Mouse (Mus musculus) urinary bladder, postnatal 36 days (tissue): ENCODE data around the gene Esrp2.
A peak's percentile ranks its signal among the peaks of the same experiment; 100 is the strongest.

Experiments used
- DNase-seq, 2 experiments: peaks; one replicate each; pipeline ENCODE4 v3.0.0; 2022; ENCODE audit warnings: low spot score in 2 of 2, mixed read lengths in 1 of 2

Gene Esrp2

GRCm38 (mm10) chr8:106136156-106137130 is at the start of gene Esrp2:
Esrp2 (minus strand) TSS chr8:106136974.
- DNase-seq = peak; percentile 86

- no peak for DNase-seq
These were observed 49.6 kb upstream of the Esrp2 start for GRCm38 (mm10) chr8:106186394-106186793.

GRCm38 (mm10) chr8:106185628-106186270 is 49.0 kb upstream of the Esrp2 start:
- DNase-seq = peak in 1 of 2 experiments; percentile 78

- no peak for DNase-seq
These were observed 41.7 kb upstream of the Esrp2 start for GRCm38 (mm10) chr8:106178428-106178827.

GRCm38 (mm10) chr8:106177594-106177993 is 40.8 kb upstream of the Esrp2 start:
- no peak for DNase-seq

GRCm38 (mm10) chr8:106176891-106177290 is 40.1 kb upstream of the Esrp2 start:
- no peak for DNase-seq

- DNase-seq = no peak
These were observed 36.8 kb upstream of the Esrp2 start for GRCm38 (mm10) chr8:106173566-106173965.

GRCm38 (mm10) chr8:106169934-106170480 is 33.2 kb upstream of the Esrp2 start:
- no peak for DNase-seq

- peak; percentile 43 to 48 for DNase-seq
These were observed 32.5 kb upstream of the Esrp2 start for GRCm38 (mm10) chr8:106169017-106169933.

GRCm38 (mm10) chr8:106168356-106169016 is 31.7 kb upstream of the Esrp2 start, which contains the start of gene Slc7a6:
Slc7a6 (plus strand) TSS chr8:106168857.
- DNase-seq = peak; percentile 85

- peak; percentile 67 to 70 for DNase-seq
These were observed 28.7 kb upstream of the Esrp2 start for GRCm38 (mm10) chr8:106165460-106165859.

GRCm38 (mm10) chr8:106163251-106163650 is 26.5 kb upstream of the Esrp2 start:
- DNase-seq = no peak

GRCm38 (mm10) chr8:106159876-106160275 is 23.1 kb upstream of the Esrp2 start:
- no peak for DNase-seq

- DNase-seq = no peak
These were observed 21.6 kb upstream of the Esrp2 start for GRCm38 (mm10) chr8:106158381-106158780.

- DNase-seq = no peak
These were observed 20.6 kb upstream of the Esrp2 start for GRCm38 (mm10) chr8:106157419-106157818.

- no peak for DNase-seq
These were observed 16.1 kb upstream of the Esrp2 start for GRCm38 (mm10) chr8:106152876-106153275.

GRCm38 (mm10) chr8:106151041-106151440 is 14.3 kb upstream of the Esrp2 start:
- no peak for DNase-seq

- no peak for DNase-seq
These were observed 13.9 kb upstream of the Esrp2 start for GRCm38 (mm10) chr8:106150653-106151000.

GRCm38 (mm10) chr8:106149801-106150652 is 13.3 kb upstream of the Esrp2 start, which contains the start of gene Pla2g15:
Pla2g15 (plus strand) TSS chr8:106150399.
- peak; percentile 84 to 93 for DNase-seq

GRCm38 (mm10) chr8:106149025-106149424 is 12.3 kb upstream of the Esrp2 start:
- no peak for DNase-seq
